Mouse (Mus musculus) hindbrain, postnatal 0 days (tissue): Measurements from ENCODE around the gene Egln1. TPM values are rescaled to one million over a fixed set of nuclear protein-coding genes. Genes with fewer than 3 reads are reported as not detected.

ENCODE experiments used
- ATAC-seq: fragments of 200-750 bp; cut with Nextera tagmentation; 2 replicates; pipeline ENCODE4 v1.8.0; 2017; ENCODE audit warnings: mild to moderate bottlenecking, moderate TSS enrichment, moderate library complexity
- DNase-seq: peaks from one replicate; pipeline ENCODE4 v3.0.0-alpha.2; 2015; ENCODE audit warnings: low spot score
- H3K27ac ChIP-seq: fragments of 300-500 bp; sonication (generic); 2 replicates; pipeline ENCODE4 v1.5.1; 2014; ENCODE audit warnings: mild to moderate bottlenecking
- H3K27me3 ChIP-seq: fragments of 300-500 bp; sonication (generic); 2 replicates; pipeline ENCODE4 v1.6.1; 2014; ENCODE audit warnings: low read length, mixed read lengths; ENCODE audit not compliant: insufficient read depth
- H3K36me3 ChIP-seq: fragments of 300-500 bp; sonication (generic); 2 replicates; pipeline ENCODE4 v1.6.1; 2014; ENCODE audit warnings: low read length, mixed read lengths; ENCODE audit not compliant: insufficient read depth
- H3K4me1 ChIP-seq: fragments of 300-500 bp; sonication (generic); 2 replicates; pipeline ENCODE4 v1.6.1; 2014; ENCODE audit warnings: antibody characterized with exemption, low read length, mixed read lengths; ENCODE audit not compliant: insufficient read depth
- H3K4me2 ChIP-seq: fragments of 300-500 bp; sonication (generic); 2 replicates; pipeline ENCODE4 v1.6.1; 2014; ENCODE audit warnings: low read depth, mild to moderate bottlenecking, low read length, moderate library complexity, mixed read lengths
- H3K4me3 ChIP-seq: fragments of 300-500 bp; sonication (generic); 2 replicates; pipeline ENCODE4 v1.5.1; 2014; ENCODE audit warnings: low read length
- H3K9ac ChIP-seq: fragments of 300-500 bp; sonication (generic); replicated peaks from 2 replicates; pipeline ENCODE4 v1.6.1; 2014; ENCODE audit warnings: mild to moderate bottlenecking, low read length, moderate library complexity, mixed read lengths
- H3K9me3 ChIP-seq: fragments of 300-500 bp; sonication (generic); 2 replicates; pipeline ENCODE4 v1.6.1; 2016; ENCODE audit warnings: low read length, mixed read lengths
- CTCF ChIP-seq: IDR thresholded peaks from 2 replicates; pipeline ENCODE4 v1.5.1; 2016; ENCODE audit warnings: antibody characterized with exemption, control low read depth, low read depth
- WGBS: fragments of 180-500 bp; shearing (Covaris S2); extraction: QIAGEN DNeasy Blood & Tissue Kit; methylation state at CpG from one replicate; pipeline ENCODE4 v1.1.7; 2014; 5-methylcytosine and 5-hydroxymethylcytosine counted together
- polyA plus RNA-seq: library from polyadenylated mRNA; unstranded; fragments of >200 nt; fragmentation: Nextera tagmentation; extraction: Ambion mirVana; gene quantifications from 2 replicates; pipeline ENCODE4 v1.2.1, GENCODE M21; 2015
- total RNA-seq: library from RNA; depleted of rRNA; stranded (reverse); fragments of >200 nt; gene quantifications from 2 replicates; pipeline ENCODE4 v1.2.3, GENCODE M21; 2014; rRNA removed

Gene Egln1
- total and polyA plus RNA-seq, 2 experiments from 2014 or later, result 14.1 to 45.1 TPM

GRCm38 (mm10) chr8:124862321-124863162 lies 86.6 kb downstream of the Egln1 start, which contains the start of the genes Gnpat and 2810004N23Rik:
Gene Gnpat (plus strand): TSS chr8:124863033.
Gene 2810004N23Rik (minus strand): TSS chr8:124863120.
- H3K27me3 ChIP-seq, result no peaks in the 10 kb centered on the region
- H3K36me3 ChIP-seq, result peaks cover 25% of the 10 kb centered on the region
- H3K4me3 ChIP-seq, result peak within 1 kb of the TSS; percentile 73
- DNase-seq (peak; percentile 96), ATAC-seq (peak; percentile 99)
- WGBS, result 1% methylated on average over 52 of the region's 55 CpGs
- peak within 1 kb of the TSS; percentile 93 for H3K27ac ChIP-seq
- no peaks in the 10 kb centered on the region for H3K9me3 ChIP-seq
- H3K9ac ChIP-seq, result peak within 1 kb of the TSS; percentile 78
- peak within 1 kb of the TSS; percentile 89 for H3K4me2 ChIP-seq
- no peak for TF ChIP-seq CTCF
- peaks cover 4% of the 10 kb centered on the region; the same call in 1 of the 2 replicates for H3K4me1 ChIP-seq

DNA sequence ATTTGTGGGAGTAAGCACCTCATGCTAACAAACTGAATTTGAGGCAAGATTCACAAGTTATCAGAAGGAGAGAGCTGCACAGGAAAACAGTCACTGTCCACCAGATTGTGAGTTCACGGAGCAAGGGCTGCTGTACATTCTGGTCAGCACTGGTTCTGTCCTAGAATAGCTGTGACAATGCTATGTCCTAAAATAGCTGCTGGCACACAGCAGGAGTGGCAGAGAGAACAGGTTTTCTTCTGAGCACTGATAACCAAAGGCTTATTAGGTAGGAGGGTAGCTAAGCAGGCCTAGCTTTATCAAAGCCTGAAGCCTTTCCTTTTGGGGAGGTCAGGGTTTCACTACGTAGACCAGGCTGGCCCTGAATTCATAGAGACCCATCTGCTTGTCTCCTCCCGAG lies 88.9 kb downstream of the Egln1 start:
- no peaks in the 10 kb centered on the region for H3K27me3 ChIP-seq
- no peak for DNase-seq
- H3K4me1 ChIP-seq, result peaks cover 4% of the 10 kb centered on the region; the same call in 1 of the 2 replicates
- H3K36me3 ChIP-seq, result peaks cover 37% of the 10 kb centered on the region
- H3K4me2 ChIP-seq, result no peak overlapping the region
- no peak overlapping the region for H3K9ac ChIP-seq
- ATAC-seq, result no peak
- TF ChIP-seq CTCF, result no peak
- H3K27ac ChIP-seq, result no peak overlapping the region
- 100% methylated on average over 3 of the region's 3 CpGs for WGBS
- H3K4me3 ChIP-seq, result no peak overlapping the region
- H3K9me3 ChIP-seq, result 0 out of 2 replicates have a peak, but pooled peaks cover 3% of the 10 kb centered on the region

GRCm38 (mm10) chr8:124859466-124859865 lies 89.7 kb downstream of the Egln1 start:
- Histone ChIP-seq H3K27ac (no peak overlapping the region), H3K9me3 (0 out of 2 replicates have a peak, but pooled peaks cover 3% of the 10 kb centered on the region), H3K9ac (no peak overlapping the region), H3K4me1 (peaks cover 4% of the 10 kb centered on the region; the same call in 1 of the 2 replicates), H3K4me2 (no peak overlapping the region), H3K27me3 (no peaks in the 10 kb centered on the region), H3K4me3 (no peak overlapping the region), H3K36me3 (peaks cover 37% of the 10 kb centered on the region)
- no peak for DNase-seq
- ATAC-seq, result no peak
- TF ChIP-seq CTCF, result peak; percentile 39

Other genes starting within 250 kb of the Egln1 start
- 63.1 and 64.2 TPM in 2 replicates for gene Ttc13, start 227.3 kb downstream of the Egln1 start, total RNA-seq
- 57.5 and 58.6 TPM in 2 replicates for gene Ttc13, start 227.3 kb downstream of the Egln1 start, polyA plus RNA-seq
- 11.1 and 17.5 TPM in 2 replicates for gene Arv1, start 227.2 kb downstream of the Egln1 start, total RNA-seq
- 31.5 and 33.5 TPM in 2 replicates for gene Arv1, start 227.2 kb downstream of the Egln1 start, polyA plus RNA-seq
- gene Fam89a, start 197.5 kb downstream of the Egln1 start, total RNA-seq, result 0.25 TPM in 1 of 2 replicates, not detected in the other
- gene Fam89a, start 197.5 kb downstream of the Egln1 start, polyA plus RNA-seq, result 0.45 and 0.87 TPM in 2 replicates
- 75.3 and 83.9 TPM in 2 replicates for gene Trim67, start 156.2 kb downstream of the Egln1 start, total RNA-seq
- 19.2 and 19.5 TPM in 2 replicates for gene Trim67, start 156.2 kb downstream of the Egln1 start, polyA plus RNA-seq
- gene Gnpat, start 86.3 kb downstream of the Egln1 start, total RNA-seq, result 40.0 and 47.2 TPM in 2 replicates
- gene Gnpat, start 86.3 kb downstream of the Egln1 start, polyA plus RNA-seq, result 53.5 and 55.8 TPM in 2 replicates
- gene 2810004N23Rik, start 86.2 kb downstream of the Egln1 start, total RNA-seq, result 22.8 and 26.6 TPM in 2 replicates
- 21.4 and 21.8 TPM in 2 replicates for gene 2810004N23Rik, start 86.2 kb downstream of the Egln1 start, polyA plus RNA-seq
- 28.3 and 36.8 TPM in 2 replicates for gene Exoc8, start 51.6 kb downstream of the Egln1 start, total RNA-seq
- 10.8 and 10.9 TPM in 2 replicates for gene Exoc8, start 51.6 kb downstream of the Egln1 start, polyA plus RNA-seq
- gene Sprtn, start 51.4 kb downstream of the Egln1 start, total RNA-seq, result 10.6 and 11.6 TPM in 2 replicates
- 5.8 and 6.0 TPM in 2 replicates for gene Sprtn, start 51.4 kb downstream of the Egln1 start, polyA plus RNA-seq
- gene Tsnax, start 63.7 kb upstream of the Egln1 start, total RNA-seq, result 81.1 and 89.5 TPM in 2 replicates
- 176 and 177 TPM in 2 replicates for gene Tsnax, start 63.7 kb upstream of the Egln1 start, polyA plus RNA-seq
- gene Disc1, start 104.9 kb upstream of the Egln1 start, total RNA-seq, result 7.1 and 10.7 TPM in 2 replicates
- gene Disc1, start 104.9 kb upstream of the Egln1 start, polyA plus RNA-seq, result 2.2 and 2.5 TPM in 2 replicates